15 mouse cellular contexts compared by ENCODE assay signal in the genomic region with DNA sequence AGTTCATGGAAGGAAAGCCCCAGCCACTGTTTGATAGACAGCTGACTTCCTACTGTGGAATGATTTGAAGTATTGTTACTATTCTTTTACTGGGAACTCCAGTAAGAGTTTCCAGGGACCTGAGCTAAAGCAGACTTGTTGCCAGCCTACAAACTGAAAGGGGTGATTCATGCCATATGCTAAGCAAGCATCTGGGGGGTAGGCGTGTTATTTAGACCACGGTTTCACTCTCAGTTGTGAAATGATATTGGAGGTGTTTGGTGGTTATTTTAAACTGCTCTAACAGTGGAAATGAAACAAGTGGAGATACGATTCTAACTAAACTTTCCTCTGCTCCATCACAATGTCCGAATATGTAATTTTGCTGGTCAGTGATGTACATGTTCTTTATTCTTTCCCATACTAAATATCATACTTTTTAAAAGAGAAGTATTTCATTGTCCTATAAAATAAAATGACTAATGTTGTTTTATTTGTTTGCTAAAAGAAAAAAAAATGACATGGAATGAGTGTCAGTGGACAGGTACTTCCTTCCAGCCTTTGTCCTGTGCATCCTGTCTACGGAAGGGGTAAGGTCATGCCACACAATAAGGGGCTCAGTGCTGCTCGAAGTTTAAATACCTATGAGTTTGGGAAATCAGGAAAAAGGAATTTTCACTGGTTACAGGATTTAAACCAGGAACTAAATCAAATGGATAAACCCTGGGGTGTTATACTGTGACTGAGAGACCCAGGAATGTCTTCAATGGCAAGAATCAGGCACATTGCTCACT. TPM values are rescaled to one million over a fixed set of nuclear protein-coding genes. Genes with fewer than 3 reads are reported as not detected.
DNase-seq lines count a peak whose midpoint lies in the region; ATAC-seq lines count a peak whose summit lies in the region.
"Had no signal": no experiment of that assay in that cellular context is flagged by ENCODE, and none has a peak within 500 bp of the region (broad histone marks: within the 10 kb centered on the region; RNA-seq: fewer than 3 reads in every experiment).

No protein-coding gene starts in this region.

- no peak overlapping the region for H3K9ac ChIP-seq in heart, embryonic 15.5 days
- H3K9ac ChIP-seq in hindbrain, embryonic 11.5 days (ENCODE audit: low read depth, low read length) = no peak overlapping the region
- no peak overlapping the region for H3K9ac ChIP-seq in hindbrain, embryonic 12.5 days
- H3K9ac ChIP-seq: liver, embryonic 14.5 days had no signal

- no peak for ATAC-seq in heart, embryonic 15.5 days (replicated peaks; ENCODE audit: insufficient number of reproducible peaks, insufficient read depth, low FRiP score, low read depth)
- no peak for ATAC-seq in hindbrain, embryonic 11.5 days (ENCODE audit: low FRiP score)
- no peak for ATAC-seq in hindbrain, embryonic 12.5 days (ENCODE audit: low FRiP score)
- ATAC-seq: hindbrain, postnatal 0 days; midbrain, embryonic 16.5 days; Patski had no signal

- 60% methylated on average over 6 of the region's 6 CpGs for WGBS in heart, embryonic 15.5 days
- 85% methylated on average over 6 of the region's 6 CpGs for WGBS in hindbrain, embryonic 11.5 days
- 86% methylated on average over 6 of the region's 6 CpGs for WGBS in hindbrain, embryonic 12.5 days

- peak overlapping the region; percentile 2; the same call in 1 of the 2 replicates for H3K27ac ChIP-seq in heart, embryonic 15.5 days
- H3K27ac ChIP-seq in hindbrain, embryonic 11.5 days (ENCODE audit: low read depth, low read length) = no peak overlapping the region
- no peak overlapping the region for H3K27ac ChIP-seq in hindbrain, embryonic 12.5 days
- H3K27ac ChIP-seq: hindbrain, postnatal 0 days; liver, embryonic 14.5 days; stomach, postnatal 0 days had no signal

- no peaks in the 10 kb centered on the region for H3K27me3 ChIP-seq in heart, embryonic 15.5 days
- no peaks in the 10 kb centered on the region for H3K27me3 ChIP-seq in hindbrain, embryonic 11.5 days (ENCODE audit: control insufficient read depth, insufficient read depth, low read length)
- H3K27me3 ChIP-seq in hindbrain, embryonic 12.5 days = peaks cover 3% of the 10 kb centered on the region
- H3K27me3 ChIP-seq: Patski had no signal

- peaks cover 4% of the 10 kb centered on the region for H3K4me1 ChIP-seq in heart, embryonic 15.5 days (replicated peaks)
- H3K4me1 ChIP-seq in hindbrain, embryonic 11.5 days (replicated peaks; ENCODE audit: control insufficient read depth, insufficient read depth, low read length) = no peaks in the 10 kb centered on the region
- peaks cover 3% of the 10 kb centered on the region for H3K4me1 ChIP-seq in hindbrain, embryonic 12.5 days

- H3K4me3 ChIP-seq in heart, embryonic 15.5 days = no peak overlapping the region
- no peak overlapping the region for H3K4me3 ChIP-seq in hindbrain, embryonic 11.5 days (ENCODE audit: low read depth, low read length)
- no peak overlapping the region for H3K4me3 ChIP-seq in hindbrain, embryonic 12.5 days

- no peaks in the 10 kb centered on the region for H3K9me3 ChIP-seq in heart, embryonic 15.5 days (replicated peaks)
- H3K9me3 ChIP-seq in hindbrain, embryonic 11.5 days (ENCODE audit: control insufficient read depth, low read length) = no peaks in the 10 kb centered on the region
- H3K9me3 ChIP-seq in hindbrain, embryonic 12.5 days (replicated peaks) = no peaks in the 10 kb centered on the region

- DNase-seq in heart, adult 18-20 months = no peak
- DNase-seq in right cerebral cortex, adult 2 months (ENCODE audit: low spot score in 2 of 2) = peak; percentile 89 to 93
- no peak for DNase-seq in right cerebral cortex, postnatal 14 days
- peak; percentile 88 for DNase-seq in layer of hippocampus, adult 9-11 months
- DNase-seq in telencephalon, adult 2 months (ENCODE audit: low read depth, low spot score) = peak; percentile 95
- no peak for DNase-seq in hindbrain, embryonic 11.5 days (ENCODE audit: low spot score)
- DNase-seq: gastrocnemius, postnatal 25 days; lung, postnatal 36 days had no signal

- H3K4me2 ChIP-seq in heart, embryonic 15.5 days = no peak overlapping the region
- H3K4me2 ChIP-seq in hindbrain, embryonic 11.5 days (replicated peaks; ENCODE audit: low read depth, low read length) = no peak overlapping the region
- no peak overlapping the region for H3K4me2 ChIP-seq in hindbrain, embryonic 12.5 days (replicated peaks)

- no peaks in the 10 kb centered on the region for H3K36me3 ChIP-seq in heart, embryonic 15.5 days
- H3K36me3 ChIP-seq in hindbrain, embryonic 11.5 days (ENCODE audit: control insufficient read depth, insufficient read depth, low read length) = no peaks in the 10 kb centered on the region
- no peaks in the 10 kb centered on the region for H3K36me3 ChIP-seq in hindbrain, embryonic 12.5 days

RNA-seq across cellular contexts. Expression of a gene that starts 5.2 kb away (rescaled TPM):
- 89.3 and 91.4 TPM in 2 replicates for polyA plus RNA-seq in heart, embryonic 15.5 days (2015; fragmentation: Nextera tagmentation; extraction: Ambion mirVana)
- 10 to 100 TPM; 20.0 to 20.7 TPM for total RNA-seq in heart, adult 18-20 months (2021)
- polyA plus RNA-seq in hindbrain, embryonic 11.5 days (2014; fragmentation: Nextera tagmentation; extraction: Ambion mirVana) = 29.6 and 34.3 TPM in 2 replicates
- 37.4 and 41.0 TPM in 2 replicates for polyA plus RNA-seq in hindbrain, embryonic 12.5 days (2016; fragmentation: Nextera tagmentation; extraction: Ambion mirVana)

Comparison
In these comparisons a context has a peak if more than half of its experiments do, and no peak if none do; other contexts are left out.
1. DNase-seq: peak in right cerebral cortex, adult 2 months (2 of 2), layer of hippocampus, adult 9-11 months (single experiment) and telencephalon, adult 2 months (single experiment); none in heart, adult 18-20 months (0 of 2), right cerebral cortex, postnatal 14 days (single experiment) and hindbrain, embryonic 11.5 days (single experiment).